Mouse (Mus musculus): ENCODE results near the gene 2310061I04Rik. TPM values are rescaled to one million over a fixed set of nuclear protein-coding genes. Genes with fewer than 3 reads are reported as not detected.
A peak's percentile ranks its signal among the peaks of the same experiment; 100 is the strongest.

Gene 2310061I04Rik
- polyA plus RNA-seq, 1 experiment from 2014 or later = 22.7 TPM

- Histone ChIP-seq H3K27me3 (ENCODE audit: control insufficient read depth, insufficient read depth, low read length) (no peaks in the 10 kb centered on the region), H3K9ac (ENCODE audit: low read length) (no peak overlapping the region), H3K4me2 (no peak overlapping the region), H3K36me3 (ENCODE audit: control insufficient read depth, insufficient read depth, low read length) (peaks cover 22% of the 10 kb centered on the region), H3K9me3 (ENCODE audit: control insufficient read depth, low read length) (no peaks in the 10 kb centered on the region), H3K4me3 (ENCODE audit: low read depth, low read length) (no peak overlapping the region), H3K27ac (ENCODE audit: low read depth, low read length) (no peak overlapping the region), H3K4me1 (ENCODE audit: control insufficient read depth, insufficient read depth, low read length) (peaks cover 13% of the 10 kb centered on the region)
- 91% methylated on average over 1 of the region's 1 CpGs for WGBS
- ATAC-seq (ENCODE audit: low FRiP score) (no peak), DNase-seq (ENCODE audit: low spot score, missing footprints) (no peak)
Measured at GRCm38 (mm10) chr17:35905587-35905986, 8.4 kb upstream of the 2310061I04Rik start.

GRCm38 (mm10) chr17:35903992-35904355 lies 6.7 kb upstream of the 2310061I04Rik start:
- H3K9ac ChIP-seq (ENCODE audit: low read length) = no peak overlapping the region
- H3K36me3 ChIP-seq (ENCODE audit: control insufficient read depth, insufficient read depth, low read length) = peaks cover 22% of the 10 kb centered on the region
- no peaks in the 10 kb centered on the region for H3K27me3 ChIP-seq (ENCODE audit: control insufficient read depth, insufficient read depth, low read length)
- DNase-seq (ENCODE audit: low spot score, missing footprints) (no peak), ATAC-seq (ENCODE audit: low FRiP score) (no peak)
- no peaks in the 10 kb centered on the region for H3K9me3 ChIP-seq (ENCODE audit: control insufficient read depth, low read length)
- H3K4me3 ChIP-seq (ENCODE audit: low read depth, low read length) = no peak overlapping the region
- H3K27ac ChIP-seq (ENCODE audit: low read depth, low read length) = no peak overlapping the region
- 91% methylated on average over 4 of the region's 4 CpGs for WGBS
- H3K4me1 ChIP-seq (ENCODE audit: control insufficient read depth, insufficient read depth, low read length) = peaks cover 6% of the 10 kb centered on the region; the same call in 1 of the 2 replicates
- no peak overlapping the region for H3K4me2 ChIP-seq

- peaks cover 1% of the 10 kb centered on the region; the same call in 1 of the 2 replicates for H3K4me1 ChIP-seq (ENCODE audit: control insufficient read depth, insufficient read depth, low read length)
- no peak for DNase-seq (ENCODE audit: low spot score, missing footprints)
- H3K4me3 ChIP-seq (ENCODE audit: low read depth, low read length) = no peak overlapping the region
- no peak overlapping the region for H3K27ac ChIP-seq (ENCODE audit: low read depth, low read length)
- H3K9me3 ChIP-seq (ENCODE audit: control insufficient read depth, low read length) = no peaks in the 10 kb centered on the region
- H3K4me2 ChIP-seq = no peak overlapping the region
- no peaks in the 10 kb centered on the region for H3K27me3 ChIP-seq (ENCODE audit: control insufficient read depth, insufficient read depth, low read length)
- H3K9ac ChIP-seq (ENCODE audit: low read length) = no peak overlapping the region
- 91% methylated on average over 9 of the region's 9 CpGs for WGBS
- no peak for ATAC-seq (ENCODE audit: low FRiP score)
- H3K36me3 ChIP-seq (ENCODE audit: control insufficient read depth, insufficient read depth, low read length) = peaks cover 20% of the 10 kb centered on the region
Measured at GRCm38 (mm10) chr17:35903343-35903991, 6.2 kb upstream of the 2310061I04Rik start.

GRCm38 (mm10) chr17:35900636-35901035 lies 3.4 kb upstream of the 2310061I04Rik start:
- WGBS = 91% methylated on average over 3 of the region's 3 CpGs
- H3K9me3 ChIP-seq (ENCODE audit: control insufficient read depth, low read length) = no peaks in the 10 kb centered on the region

GRCm38 (mm10) chr17:35897644-35898573 lies 678 bp upstream of the 2310061I04Rik start:
- Histone ChIP-seq H3K36me3 (ENCODE audit: control insufficient read depth, insufficient read depth, low read length) (peaks cover 12% of the 10 kb centered on the region), H3K27me3 (ENCODE audit: control insufficient read depth, insufficient read depth, low read length) (no peaks in the 10 kb centered on the region), H3K9me3 (ENCODE audit: control insufficient read depth, low read length) (no peaks in the 10 kb centered on the region), H3K4me3 (ENCODE audit: low read depth, low read length) (peak overlapping the region; percentile 73), H3K4me1 (ENCODE audit: control insufficient read depth, insufficient read depth, low read length) (peaks cover 7% of the 10 kb centered on the region), H3K4me2 (peak overlapping the region; percentile 100), H3K9ac (ENCODE audit: low read length) (peak overlapping the region; percentile 83; the same call in 1 of the 2 replicates), H3K27ac (ENCODE audit: low read depth, low read length) (no peak overlapping the region)
- 48% methylated on average over 23 of the region's 23 CpGs for WGBS
- no peak for DNase-seq (ENCODE audit: low spot score, missing footprints)
- peak; percentile 57 for ATAC-seq (ENCODE audit: low FRiP score)

More at GRCm38 (mm10) chr17:35900636-35901035, 3.4 kb upstream of the 2310061I04Rik start:
- ATAC-seq (ENCODE audit: low FRiP score) = no peak
- Histone ChIP-seq H3K27me3 (ENCODE audit: control insufficient read depth, insufficient read depth, low read length) (no peaks in the 10 kb centered on the region), H3K9ac (ENCODE audit: low read length) (no peak overlapping the region), H3K4me1 (ENCODE audit: control insufficient read depth, insufficient read depth, low read length) (peaks cover 7% of the 10 kb centered on the region), H3K4me2 (no peak overlapping the region), H3K36me3 (ENCODE audit: control insufficient read depth, insufficient read depth, low read length) (peaks cover 12% of the 10 kb centered on the region), H3K27ac (ENCODE audit: low read depth, low read length) (no peak overlapping the region), H3K4me3 (ENCODE audit: low read depth, low read length) (no peak overlapping the region)
- no peak for DNase-seq (ENCODE audit: low spot score, missing footprints)

- peaks cover 35% of the 10 kb centered on the region for H3K36me3 ChIP-seq (ENCODE audit: control insufficient read depth, insufficient read depth, low read length)
- ATAC-seq (ENCODE audit: low FRiP score) = no peak
- WGBS = 88% methylated on average over 13 of the region's 17 CpGs
Measured at GRCm38 (mm10) chr17:35887725-35888124, 9.5 kb downstream of the 2310061I04Rik start.

GRCm38 (mm10) chr17:35883777-35884176 lies 13.5 kb downstream of the 2310061I04Rik start:
- WGBS = 95% methylated on average over 14 of the region's 14 CpGs
- Histone ChIP-seq H3K4me3 (ENCODE audit: low read depth, low read length) (no peak overlapping the region), H3K27me3 (ENCODE audit: control insufficient read depth, insufficient read depth, low read length) (no peaks in the 10 kb centered on the region), H3K9me3 (ENCODE audit: control insufficient read depth, low read length) (no peaks in the 10 kb centered on the region), H3K36me3 (ENCODE audit: control insufficient read depth, insufficient read depth, low read length) (peaks cover 26% of the 10 kb centered on the region), H3K4me2 (no peak overlapping the region), H3K4me1 (ENCODE audit: control insufficient read depth, insufficient read depth, low read length) (peaks cover 8% of the 10 kb centered on the region), H3K9ac (ENCODE audit: low read length) (no peak overlapping the region), H3K27ac (ENCODE audit: low read depth, low read length) (no peak overlapping the region)
- ATAC-seq (ENCODE audit: low FRiP score) = no peak
- DNase-seq (ENCODE audit: low spot score, missing footprints) = no peak

More at GRCm38 (mm10) chr17:35887725-35888124, 9.5 kb downstream of the 2310061I04Rik start:
- H3K27ac ChIP-seq (ENCODE audit: low read depth, low read length) = no peak overlapping the region
- H3K4me1 ChIP-seq (ENCODE audit: control insufficient read depth, insufficient read depth, low read length) = no peaks in the 10 kb centered on the region
- no peak overlapping the region for H3K4me3 ChIP-seq (ENCODE audit: low read depth, low read length)
- no peaks in the 10 kb centered on the region for H3K9me3 ChIP-seq (ENCODE audit: control insufficient read depth, low read length)
- H3K4me2 ChIP-seq = no peak overlapping the region
- no peaks in the 10 kb centered on the region for H3K27me3 ChIP-seq (ENCODE audit: control insufficient read depth, insufficient read depth, low read length)
- no peak for DNase-seq (ENCODE audit: low spot score, missing footprints)
- H3K9ac ChIP-seq (ENCODE audit: low read length) = no peak overlapping the region

- no peak overlapping the region for H3K27ac ChIP-seq (ENCODE audit: low read depth, low read length)
- H3K9me3 ChIP-seq (ENCODE audit: control insufficient read depth, low read length) = no peaks in the 10 kb centered on the region
- H3K4me1 ChIP-seq (ENCODE audit: control insufficient read depth, insufficient read depth, low read length) = peaks cover 8% of the 10 kb centered on the region
- DNase-seq (ENCODE audit: low spot score, missing footprints) = no peak
- WGBS = 92% methylated on average over 17 of the region's 17 CpGs
- no peak overlapping the region for H3K4me2 ChIP-seq
- no peaks in the 10 kb centered on the region for H3K27me3 ChIP-seq (ENCODE audit: control insufficient read depth, insufficient read depth, low read length)
- no peak overlapping the region for H3K9ac ChIP-seq (ENCODE audit: low read length)
- peaks cover 21% of the 10 kb centered on the region for H3K36me3 ChIP-seq (ENCODE audit: control insufficient read depth, insufficient read depth, low read length)
- no peak for ATAC-seq (ENCODE audit: low FRiP score)
- no peak overlapping the region for H3K4me3 ChIP-seq (ENCODE audit: low read depth, low read length)
Measured at GRCm38 (mm10) chr17:35882924-35883323, 14.3 kb downstream of the 2310061I04Rik start.

All from midbrain, embryonic 11.5 days (tissue).